Mouse (Mus musculus): ENCODE measurements around the gene Plb1.

DNA sequence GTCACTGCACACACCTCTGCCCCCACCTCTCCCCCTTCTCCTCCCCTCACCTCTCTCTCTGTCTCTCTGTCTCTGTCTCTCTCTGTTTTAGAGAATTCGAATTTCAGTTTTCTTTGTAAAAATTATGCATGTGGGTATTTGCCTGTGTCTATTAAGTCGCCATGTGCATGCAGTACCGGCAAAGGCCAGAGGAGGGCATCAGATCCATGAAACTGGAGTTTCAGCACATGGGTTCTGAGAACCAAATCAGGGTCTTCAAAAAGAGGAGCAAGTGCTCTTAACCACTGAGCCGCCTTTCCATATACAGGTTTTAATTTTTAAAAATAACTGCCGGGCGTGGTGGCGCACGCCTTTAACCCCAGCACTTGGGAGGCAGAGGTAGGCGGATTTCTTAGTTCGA, 17.0 kb upstream of the Plb1 start:
- TF ChIP-seq POLR2A (IDR thresholded peaks at IDR 0.05; ENCODE audit: insufficient read length, low read depth): no peak
- no peak for TF ChIP-seq TCF12 (IDR thresholded peaks at IDR 0.05; ENCODE audit: insufficient read depth, poor library complexity, severe bottlenecking)
- TF ChIP-seq MYOG (IDR thresholded peaks at IDR 0.05; ENCODE audit: control insufficient read depth in 1 of 3, insufficient read depth in 1 of 3, insufficient read length in 2 of 3, low read depth in 2 of 3): no peak
- TF ChIP-seq CEBPB (IDR thresholded peaks at IDR 0.05; ENCODE audit: insufficient read depth, poor library complexity, severe bottlenecking): no peak
- TF ChIP-seq USF1 (IDR thresholded peaks at IDR 0.05; ENCODE audit: low read depth): no peak

Measured in myocyte (in vitro differentiated cells).